ENCODE assay signal across 8 mouse cellular contexts in the genomic region with DNA sequence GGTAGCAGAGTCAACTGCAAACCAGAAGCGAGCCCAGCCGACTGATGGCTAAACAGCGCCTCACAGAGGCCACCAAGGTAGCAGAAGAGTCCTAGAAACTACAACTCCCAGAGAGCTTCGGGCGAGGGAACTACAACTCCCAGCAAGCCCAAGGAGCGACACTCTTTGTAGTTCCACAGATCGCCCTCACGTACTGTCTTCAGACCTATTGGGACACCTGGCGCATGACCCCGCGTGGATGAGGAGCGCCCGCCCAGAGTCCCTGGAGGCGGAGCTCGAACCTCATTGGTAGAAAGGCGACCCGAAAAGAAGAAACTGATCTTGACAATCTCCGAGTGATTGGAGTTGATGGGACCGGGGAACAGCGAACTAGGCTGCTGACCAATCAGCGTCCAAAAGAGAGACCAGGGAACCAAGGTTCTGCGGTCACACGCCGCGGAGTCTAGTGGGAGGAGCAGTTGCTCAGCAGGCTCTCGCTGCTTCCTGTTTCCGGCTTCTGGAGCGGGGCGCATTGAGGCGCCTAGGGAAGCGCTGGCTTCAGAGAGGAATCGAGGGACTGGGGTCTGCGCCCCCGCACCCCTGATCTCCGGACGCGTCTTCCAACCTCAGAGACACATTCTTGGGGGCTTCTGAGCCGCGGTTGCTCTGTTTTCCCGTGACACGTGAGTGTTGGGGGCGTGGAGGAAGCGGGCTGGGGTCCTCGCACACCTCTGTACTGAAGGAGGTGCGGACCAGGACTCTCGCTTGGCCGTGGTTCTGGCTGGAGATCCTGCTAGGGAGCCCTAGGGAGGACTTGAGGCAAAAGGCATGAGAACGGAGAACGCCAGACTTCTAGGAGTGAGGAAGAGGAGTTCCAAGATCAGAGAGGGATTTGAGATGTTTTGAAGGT. TPM values are rescaled to one million over a fixed set of nuclear protein-coding genes. Genes with fewer than 3 reads are reported as not detected.
DNase-seq lines count a peak whose midpoint lies in the region; ATAC-seq and TF ChIP-seq lines count a peak whose summit lies in the region.

A gene (plus strand): TSS at position 216 of the 889 bp plus-strand sequence.

- peak within 1 kb of the TSS; percentile 84 for H3K4me2 ChIP-seq in forebrain, postnatal 0 days (ENCODE audit: low read depth)
- H3K4me2 ChIP-seq in lung, embryonic 15.5 days, result peak within 1 kb of the TSS; percentile 65

- no peak; a peak in 1 of 4 replicates for TF ChIP-seq EP300 in MEL (IDR thresholded peaks at IDR 0.05; ENCODE audit: low read depth in 1 of 2, low read length in 2 of 2)

- WGBS in cerebellum, adult 2 months, result under 1% methylated on average over 49 of the region's 49 CpGs
- WGBS in forebrain, postnatal 0 days, result under 1% methylated on average over 49 of the region's 49 CpGs
- WGBS in lung, embryonic 15.5 days, result under 1% methylated on average over 49 of the region's 49 CpGs

- H3K79me2 ChIP-seq in MEL (ENCODE audit: control insufficient read depth, insufficient read depth, low read length, poor library complexity), result peaks cover 30% of the 10 kb centered on the region

- DNase-seq in MEL (ENCODE audit: low read depth, low spot score), result peak; percentile 99
- DNase-seq in cerebellum, adult 2 months, result peak; percentile 96 to 99
- peak; percentile 99 for DNase-seq in forebrain, postnatal 0 days
- peak; percentile 90 for DNase-seq in heart, postnatal 4 days
- DNase-seq in layer of hippocampus, adult 8-10 months (ENCODE audit: low spot score in 2 of 2), result peak; percentile 98 to 99
- DNase-seq in ovary, adult 18-20 months (ENCODE audit: low spot score), result peak; percentile 97
- DNase-seq in thymus, postnatal 0 days (ENCODE audit: low spot score), result peak; percentile 99

- no peaks in the 10 kb centered on the region for H3K27me3 ChIP-seq in MEL (ENCODE audit: control insufficient read depth in 1 of 2, insufficient read depth in 2 of 2, low read length in 2 of 2)
- H3K27me3 ChIP-seq in cerebellum, adult 2 months (ENCODE audit: control insufficient read depth, insufficient read depth, low read length), result no peaks in the 10 kb centered on the region
- no peaks in the 10 kb centered on the region for H3K27me3 ChIP-seq in forebrain, postnatal 0 days (ENCODE audit: insufficient read depth, low read length)
- no peaks in the 10 kb centered on the region for H3K27me3 ChIP-seq in lung, embryonic 15.5 days

- peak; percentile 72 to 98 (median 87) for TF ChIP-seq CTCF in MEL (IDR thresholded peaks at IDR 0.05 in 2 of 3, conservative IDR thresholded peaks at IDR 0.05 in 1 of 3; ENCODE audit: control insufficient read depth in 1 of 3, insufficient read depth in 1 of 3, low read depth in 2 of 3, low read length in 3 of 3, poor library complexity in 1 of 3, severe bottlenecking in 1 of 3)
- TF ChIP-seq CTCF in cerebellum, adult 2 months (IDR thresholded peaks at IDR 0.05; ENCODE audit: borderline replicate concordance, insufficient read depth, low read depth, low read length), result peak; percentile 90
- TF ChIP-seq CTCF in forebrain, postnatal 0 days (IDR thresholded peaks at IDR 0.05; ENCODE audit: low read depth), result peak; percentile 93

- peak within 1 kb of the TSS; percentile 70 for H3K27ac ChIP-seq in MEL (ENCODE audit: control insufficient read depth, low read depth, low read length)
- H3K27ac ChIP-seq in cerebellum, adult 2 months (ENCODE audit: insufficient read depth, low read length), result peak within 1 kb of the TSS; percentile 14; the same call in 1 of the 2 replicates
- H3K27ac ChIP-seq in forebrain, postnatal 0 days (ENCODE audit: low read depth, low read length), result peak within 1 kb of the TSS; percentile 66
- H3K27ac ChIP-seq in lung, embryonic 15.5 days, result peak within 1 kb of the TSS; percentile 78

- peak within 1 kb of the TSS; percentile 79 to 89 for H3K4me3 ChIP-seq in MEL (ENCODE audit: control insufficient read depth in 1 of 2, insufficient read depth in 1 of 2, low read depth in 2 of 2, low read length in 2 of 2)
- H3K4me3 ChIP-seq in cerebellum, adult 2 months (replicated peaks; ENCODE audit: insufficient read depth, low read depth, low read length), result peak within 1 kb of the TSS; percentile 85
- H3K4me3 ChIP-seq in forebrain, postnatal 0 days (ENCODE audit: low read depth, low read length), result peak within 1 kb of the TSS; percentile 79
- H3K4me3 ChIP-seq in lung, embryonic 15.5 days, result peak within 1 kb of the TSS; percentile 78

- peaks cover 4 to 13% of the 10 kb centered on the region in 2 experiments; a peak in 2 of 4 replicates for H3K4me1 ChIP-seq in MEL (ENCODE audit: control insufficient read depth in 1 of 2, insufficient read depth in 2 of 2, low read length in 2 of 2)
- H3K4me1 ChIP-seq in cerebellum, adult 2 months (ENCODE audit: control insufficient read depth, insufficient read depth, low read length), result no peaks in the 10 kb centered on the region
- H3K4me1 ChIP-seq in forebrain, postnatal 0 days (ENCODE audit: insufficient read depth), result peaks cover 11% of the 10 kb centered on the region
- peaks cover 15% of the 10 kb centered on the region for H3K4me1 ChIP-seq in lung, embryonic 15.5 days

- peak within 1 kb of the TSS; percentile 93 for H3K9ac ChIP-seq in MEL (ENCODE audit: control insufficient read depth, low read depth, low read length, poor library complexity, severe bottlenecking)
- H3K9ac ChIP-seq in forebrain, postnatal 0 days, result peak within 1 kb of the TSS; percentile 79
- peak within 1 kb of the TSS; percentile 83 for H3K9ac ChIP-seq in lung, embryonic 15.5 days

- TF ChIP-seq POLR2A in MEL (IDR thresholded peaks at IDR 0.05; ENCODE audit: control insufficient read depth in 1 of 2, insufficient read depth in 1 of 2, low read depth in 1 of 2, low read length in 2 of 2, poor library complexity in 1 of 2), result peak; percentile 83 to 88
- TF ChIP-seq POLR2A in cerebellum, adult 2 months (IDR thresholded peaks at IDR 0.05; ENCODE audit: borderline replicate concordance, insufficient read depth, low read length), result peak; percentile 66; the same call in 1 of the 2 replicates

- H3K36me3 ChIP-seq in MEL (ENCODE audit: control insufficient read depth in 1 of 2, insufficient read depth in 2 of 2, low read length in 2 of 2), result peaks cover 11 to 21% of the 10 kb centered on the region in 2 experiments
- H3K36me3 ChIP-seq in forebrain, postnatal 0 days (ENCODE audit: insufficient read depth), result peaks cover 13% of the 10 kb centered on the region
- peaks cover 18% of the 10 kb centered on the region for H3K36me3 ChIP-seq in lung, embryonic 15.5 days

- peak; percentile 98 for ATAC-seq in forebrain, postnatal 0 days
- peak; percentile 99 for ATAC-seq in lung, embryonic 15.5 days (ENCODE audit: borderline replicate concordance, extremely low read depth, low FRiP score, low TSS enrichment)

- no peaks in the 10 kb centered on the region for H3K9me3 ChIP-seq in MEL (replicated peaks; ENCODE audit: insufficient read depth, low read length)
- no peaks in the 10 kb centered on the region for H3K9me3 ChIP-seq in forebrain, postnatal 0 days (ENCODE audit: low read length)
- H3K9me3 ChIP-seq in lung, embryonic 15.5 days, result no peaks in the 10 kb centered on the region

- peak; percentile 89 for TF ChIP-seq RAD21 in MEL (IDR thresholded peaks at IDR 0.05; ENCODE audit: low read depth, low read length)

TF ChIP-seq in MEL, 35 proteins besides CTCF, POLR2A, EP300 and RAD21 (continues in another document):
- TF ChIP-seq ZC3H11A (IDR thresholded peaks at IDR 0.05; ENCODE audit: low read depth, low read length) (peak; percentile 80), E2F4 (IDR thresholded peaks at IDR 0.05; ENCODE audit: borderline replicate concordance, low read depth, low read length) (peak; percentile 53; the same call in 1 of the 2 replicates), TBP (IDR thresholded peaks at IDR 0.05; ENCODE audit: low read depth, low read length) (peak; percentile 45), MYC (IDR thresholded peaks at IDR 0.05; ENCODE audit: low read depth, low read length) (peak; percentile 68), ZKSCAN1 (IDR thresholded peaks at IDR 0.05; ENCODE audit: low read depth, low read length) (no peak), SIN3A (IDR thresholded peaks at IDR 0.05; ENCODE audit: low read length) (peak; percentile 91), SMC3 (IDR thresholded peaks at IDR 0.05; ENCODE audit: low read depth, low read length) (peak; percentile 81), ZMIZ1 (IDR thresholded peaks at IDR 0.05; ENCODE audit: low read depth, low read length) (peak; percentile 59; the same call in 1 of the 2 replicates), ELF1 (IDR thresholded peaks at IDR 0.05; ENCODE audit: low read depth, low read length) (peak; percentile 90), HCFC1 (IDR thresholded peaks at IDR 0.05; ENCODE audit: low read depth, low read length) (peak; percentile 98), MEF2A (IDR thresholded peaks at IDR 0.05; ENCODE audit: extremely low read depth, insufficient replicate concordance, low read depth, low read length, poor library complexity, severe bottlenecking) (no peak), MYB (IDR thresholded peaks at IDR 0.05; ENCODE audit: low read depth, low read length) (no peak), ZNF384 (IDR thresholded peaks at IDR 0.05; ENCODE audit: low read depth, low read length) (0 out of 2 replicates have a peak, but pooled peaks have one; percentile 27), CHD1 (IDR thresholded peaks at IDR 0.05; ENCODE audit: low read depth, low read length) (peak; percentile 15; the same call in 1 of the 2 replicates), MAX (IDR thresholded peaks at IDR 0.05; ENCODE audit: low read length) (peak; percentile 88), POLR2AphosphoS2 (IDR thresholded peaks at IDR 0.05; ENCODE audit: low read length) (peak; percentile 66; the same call in 1 of the 2 replicates), USF2 (IDR thresholded peaks at IDR 0.05; ENCODE audit: borderline replicate concordance in 1 of 2, insufficient read depth in 1 of 2, low read depth in 1 of 2, low read length in 2 of 2) (no peak), USF1 (IDR thresholded peaks at IDR 0.05; ENCODE audit: low read depth, low read length) (peak; percentile 74), BHLHE40 (IDR thresholded peaks at IDR 0.05; ENCODE audit: borderline replicate concordance, low read depth, low read length) (peak; percentile 27; the same call in 1 of the 2 replicates)

RNA-seq across cellular contexts. Expression of the gene that starts here (rescaled TPM):
- 158 and 186 TPM in 2 replicates for total RNA-seq in MEL (2012; rRNA removed)
- 100 to 1,000 TPM in 1 of 2 experiments, not detected in 1; 183 TPM for polyA plus RNA-seq in MEL (2012; ENCODE audit: insufficient read depth in 1 of 2, insufficient read length in 2 of 2, low read depth in 1 of 2, low replicate concordance in 2 of 2, missing spikeins in 1 of 2)
- 90.5 and 94.9 TPM in 2 replicates for polyA plus RNA-seq in cerebellum, adult 2 months (2012; rRNA removed)
- 51.9 and 52.9 TPM in 2 replicates for total RNA-seq in forebrain, postnatal 0 days (2014; rRNA removed)
- 42.6 and 44.0 TPM in 2 replicates for polyA plus RNA-seq in forebrain, postnatal 0 days (2015; fragmentation: Nextera tagmentation; extraction: Ambion mirVana)
- total RNA-seq in heart, postnatal 4 days (2021), result 10 to 100 TPM; 53.4 to 54.6 TPM
- 10 to 100 TPM; 81.2 to 92.7 (median 89.2) TPM for total RNA-seq in layer of hippocampus, adult 8-10 months (2022)
- 118 and 121 TPM in 2 replicates for polyA plus RNA-seq in lung, embryonic 15.5 days (2015; fragmentation: Nextera tagmentation; extraction: Ambion mirVana)
- 136 and 144 TPM in 2 replicates for polyA plus RNA-seq in thymus, postnatal 0 days (2015; fragmentation: Nextera tagmentation; extraction: Ambion mirVana)

Comparison
In these comparisons a context has a peak if more than half of its experiments do, and no peak if none do; other contexts are left out.
1. Peak in every context shown above with its lines: DNase-seq, ATAC-seq, H3K4me3 ChIP-seq and H3K27ac ChIP-seq.
2. H3K27ac ChIP-seq: peak in every context shown above with its lines; median percentile 78 in lung, embryonic 15.5 days; 70 in MEL; 66 in forebrain, postnatal 0 days; 14 in cerebellum, adult 2 months.